Mouse (Mus musculus): Measurements from ENCODE around the gene Atp5s.

DNA sequence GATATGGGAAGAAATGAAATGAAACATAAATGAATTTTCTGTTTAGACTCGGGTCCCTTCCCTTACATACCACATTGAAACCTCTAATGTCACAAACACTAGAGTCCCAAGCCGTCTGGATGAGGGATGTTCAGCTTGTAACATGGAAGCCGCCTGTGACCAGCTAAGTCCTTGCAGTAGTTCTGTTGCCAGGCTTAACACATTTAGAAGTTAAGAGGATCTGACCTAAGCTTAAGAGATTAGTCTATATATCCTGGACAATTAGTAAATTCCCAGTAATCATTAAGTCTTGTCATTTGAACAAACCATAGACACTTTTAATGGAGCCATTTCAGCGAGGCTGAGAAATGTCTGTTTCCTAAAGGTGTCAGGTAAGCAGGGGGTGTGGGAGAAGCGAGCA is 31.3 kb downstream of the Atp5s start:
- TF ChIP-seq CTCF (IDR thresholded peaks at IDR 0.05): no peak
- no peak for TF ChIP-seq POLR2A (IDR thresholded peaks at IDR 0.05; ENCODE audit: insufficient read depth, low read depth, low read length)

Data from heart, adult 2 months (tissue).